Mouse (Mus musculus): ENCODE data around the gene Cort.
A peak's percentile ranks its signal among the peaks of the same experiment; 100 is the strongest.

The Cort gene

GRCm38 (mm10) chr4:149098571-149098970 is 28.0 kb downstream of the Cort start:
- no peak for DNase-seq (ENCODE audit: low spot score in 2 of 2)

GRCm38 (mm10) chr4:149097956-149098355 is 28.6 kb downstream of the Cort start:
- DNase-seq (ENCODE audit: low spot score in 2 of 2), result no peak

- no peak for DNase-seq (ENCODE audit: low spot score in 2 of 2)
These were observed 35.2 kb downstream of the Cort start for GRCm38 (mm10) chr4:149091364-149091763.

GRCm38 (mm10) chr4:149085381-149085780 is 41.2 kb downstream of the Cort start:
- no peak for DNase-seq (ENCODE audit: low spot score in 2 of 2)

GRCm38 (mm10) chr4:149081528-149081927 is 45.0 kb downstream of the Cort start:
- DNase-seq (ENCODE audit: low spot score in 2 of 2), result no peak

GRCm38 (mm10) chr4:149080111-149080510 is 46.5 kb downstream of the Cort start:
- no peak for DNase-seq (ENCODE audit: low spot score in 2 of 2)

- DNase-seq (ENCODE audit: low spot score in 2 of 2), result no peak
These were observed 46.9 kb downstream of the Cort start for GRCm38 (mm10) chr4:149079629-149080028.

GRCm38 (mm10) chr4:149078261-149078660 is 48.3 kb downstream of the Cort start:
- no peak for DNase-seq (ENCODE audit: low spot score in 2 of 2)

GRCm38 (mm10) chr4:149075871-149076575 is 50.5 kb downstream of the Cort start:
- DNase-seq (ENCODE audit: low spot score in 2 of 2), result peak; percentile 52 to 64

GRCm38 (mm10) chr4:149075073-149075472 is 51.5 kb downstream of the Cort start:
- no peak for DNase-seq (ENCODE audit: low spot score in 2 of 2)
